Mouse (Mus musculus) forebrain, embryonic 11.5 days (tissue): ENCODE data around the gene Vav3. TPM values are rescaled to one million over a fixed set of nuclear protein-coding genes. Genes with fewer than 3 reads are reported as not detected.

Experiments used
- ATAC-seq: fragments of 200-750 bp; cut with Nextera tagmentation; replicated peaks from 2 replicates; pipeline ENCODE4 v1.8.0; 2017; ENCODE audit warnings: moderate TSS enrichment; ENCODE audit not compliant: low FRiP score
- DNase-seq: peaks from one replicate; pipeline ENCODE4 v3.0.0-alpha.2; 2017; ENCODE audit warnings: low spot score
- H3K27ac ChIP-seq: fragments of 300-500 bp; sonication (generic); 2 replicates; pipeline ENCODE4 v1.5.1; 2014; ENCODE audit warnings: low read depth, low read length
- H3K27me3 ChIP-seq: fragments of 300-500 bp; sonication (generic); 2 replicates; pipeline ENCODE4 v1.6.1; 2014; ENCODE audit warnings: mild to moderate bottlenecking, low read length, mixed read lengths; ENCODE audit not compliant: control insufficient read depth, insufficient read depth
- H3K36me3 ChIP-seq: fragments of 300-500 bp; sonication (generic); 2 replicates; pipeline ENCODE4 v1.6.1; 2014; ENCODE audit warnings: mild to moderate bottlenecking, low read length, moderate library complexity, mixed read lengths; ENCODE audit not compliant: control insufficient read depth, insufficient read depth
- H3K4me1 ChIP-seq: fragments of 300-500 bp; sonication (generic); replicated peaks from 2 replicates; pipeline ENCODE4 v1.6.1; 2014; ENCODE audit warnings: low read length, mixed read lengths; ENCODE audit not compliant: control insufficient read depth, insufficient read depth
- H3K4me2 ChIP-seq: fragments of 300-500 bp; sonication (generic); 2 replicates; pipeline ENCODE4 v1.6.1; 2014; ENCODE audit warnings: low read depth, mild to moderate bottlenecking, low read length, moderate library complexity, mixed read lengths; ENCODE audit not compliant: severe bottlenecking
- H3K4me3 ChIP-seq: fragments of 300-500 bp; sonication (generic); 2 replicates; pipeline ENCODE4 v1.5.1; 2014; ENCODE audit warnings: low read depth, low read length
- H3K9ac ChIP-seq: fragments of 300-500 bp; sonication (generic); 2 replicates; pipeline ENCODE4 v1.6.1; 2014; ENCODE audit warnings: low read length
- H3K9me3 ChIP-seq: fragments of 300-500 bp; sonication (generic); 2 replicates; pipeline ENCODE4 v1.6.1; 2016; ENCODE audit warnings: low read length, mixed read lengths; ENCODE audit not compliant: control insufficient read depth
- WGBS: fragments of 180-500 bp; shearing (Covaris S2); extraction: QIAGEN DNeasy Blood & Tissue Kit; methylation state at CpG from one replicate; pipeline ENCODE4 v1.1.7; 2014; 5-methylcytosine and 5-hydroxymethylcytosine counted together
- polyA plus RNA-seq: library from polyadenylated mRNA; unstranded; fragments of >200 nt; fragmentation: Nextera tagmentation; extraction: Ambion mirVana; gene quantifications from 2 replicates; pipeline ENCODE4 v1.2.1, GENCODE M21; 2014

The Vav3 gene
- polyA plus RNA-seq, 1 experiment from 2014 or later = 9.2 TPM

DNA sequence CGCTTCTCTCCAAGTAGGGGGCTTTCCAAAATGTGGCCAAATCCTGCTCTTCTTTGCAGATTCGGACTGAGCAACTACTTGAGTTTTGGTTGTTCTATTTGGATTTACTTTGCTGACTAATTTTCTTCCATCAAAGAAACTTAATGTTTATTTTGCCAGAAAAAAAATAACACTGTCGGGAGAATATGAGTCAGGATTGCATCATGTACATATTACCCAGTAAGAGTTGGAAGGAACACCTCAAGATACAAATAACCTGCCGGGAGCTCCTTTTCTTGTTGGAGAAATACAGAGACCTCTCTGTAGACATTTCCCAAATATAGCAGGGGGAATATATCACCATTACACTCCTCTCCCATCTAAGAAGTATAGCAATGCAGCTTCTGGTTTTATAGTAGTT is 300.3 kb downstream of the Vav3 start:
- DNase-seq (no peak), ATAC-seq (no peak)
- H3K9me3 ChIP-seq = no peaks in the 10 kb centered on the region
- 0 out of 2 replicates have a peak, but pooled peaks cover 3% of the 10 kb centered on the region for H3K4me1 ChIP-seq
- H3K4me3 ChIP-seq = no peak overlapping the region
- no peak overlapping the region for H3K27ac ChIP-seq
- WGBS = 82% methylated on average over 4 of the region's 4 CpGs
- H3K4me2 ChIP-seq = no peak overlapping the region
- no peak overlapping the region for H3K9ac ChIP-seq
- no peaks in the 10 kb centered on the region for H3K36me3 ChIP-seq
- no peaks in the 10 kb centered on the region for H3K27me3 ChIP-seq

DNA sequence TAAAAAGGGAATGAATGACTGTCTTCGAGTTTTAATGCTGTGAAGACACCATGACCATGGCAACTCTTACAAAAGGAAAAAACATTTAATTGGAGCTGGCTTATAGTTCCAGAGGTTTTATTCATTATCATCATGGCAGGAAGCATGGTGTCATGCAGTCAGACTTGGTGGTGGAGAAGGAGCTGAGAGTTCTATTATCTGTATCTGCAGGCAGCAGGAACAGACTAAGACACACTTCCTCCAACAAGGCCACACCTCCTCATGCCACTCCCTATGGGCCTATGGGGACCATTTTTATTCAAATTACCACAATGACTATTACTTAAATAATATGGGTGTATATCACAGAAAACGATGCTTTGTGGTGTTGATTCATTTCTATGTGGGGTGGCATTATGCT is 307.8 kb downstream of the Vav3 start:
- WGBS = 92% methylated on average over 2 of the region's 2 CpGs
- H3K4me3 ChIP-seq = no peak overlapping the region
- no peak overlapping the region for H3K4me2 ChIP-seq
- H3K9ac ChIP-seq = no peak overlapping the region
- no peaks in the 10 kb centered on the region for H3K9me3 ChIP-seq
- no peaks in the 10 kb centered on the region for H3K27me3 ChIP-seq
- no peak overlapping the region for H3K27ac ChIP-seq
- DNase-seq (no peak), ATAC-seq (no peak)
- no peaks in the 10 kb centered on the region for H3K4me1 ChIP-seq
- no peaks in the 10 kb centered on the region for H3K36me3 ChIP-seq

DNA sequence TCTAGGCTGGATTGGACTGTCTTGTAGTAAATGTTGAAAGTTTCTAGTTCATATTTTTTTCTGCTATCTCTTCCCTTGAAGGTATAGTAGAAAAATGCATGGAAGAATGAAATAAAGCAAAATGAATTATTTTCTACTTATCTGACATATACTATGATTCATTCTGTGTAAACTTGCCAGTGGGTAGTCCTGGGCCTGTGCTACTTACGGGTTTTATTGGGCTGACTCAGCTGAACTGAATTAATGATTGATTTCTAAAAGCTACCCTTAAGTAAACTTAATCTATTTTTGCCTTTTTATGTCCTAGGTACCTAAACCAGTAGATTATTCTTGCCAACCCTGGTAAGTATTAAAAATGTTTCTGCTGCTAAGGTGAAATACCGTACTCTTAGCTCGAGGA is 311.0 kb downstream of the Vav3 start:
- no peak overlapping the region for H3K4me3 ChIP-seq
- no peak overlapping the region for H3K4me2 ChIP-seq
- no peak for DNase-seq
- H3K27ac ChIP-seq = no peak overlapping the region
- H3K4me1 ChIP-seq = no peaks in the 10 kb centered on the region
- no peak for ATAC-seq
- H3K9ac ChIP-seq = no peak overlapping the region
- H3K27me3 ChIP-seq = no peaks in the 10 kb centered on the region
- 88% methylated on average over 3 of the region's 3 CpGs for WGBS
- no peaks in the 10 kb centered on the region for H3K36me3 ChIP-seq
- H3K9me3 ChIP-seq = no peaks in the 10 kb centered on the region

DNA sequence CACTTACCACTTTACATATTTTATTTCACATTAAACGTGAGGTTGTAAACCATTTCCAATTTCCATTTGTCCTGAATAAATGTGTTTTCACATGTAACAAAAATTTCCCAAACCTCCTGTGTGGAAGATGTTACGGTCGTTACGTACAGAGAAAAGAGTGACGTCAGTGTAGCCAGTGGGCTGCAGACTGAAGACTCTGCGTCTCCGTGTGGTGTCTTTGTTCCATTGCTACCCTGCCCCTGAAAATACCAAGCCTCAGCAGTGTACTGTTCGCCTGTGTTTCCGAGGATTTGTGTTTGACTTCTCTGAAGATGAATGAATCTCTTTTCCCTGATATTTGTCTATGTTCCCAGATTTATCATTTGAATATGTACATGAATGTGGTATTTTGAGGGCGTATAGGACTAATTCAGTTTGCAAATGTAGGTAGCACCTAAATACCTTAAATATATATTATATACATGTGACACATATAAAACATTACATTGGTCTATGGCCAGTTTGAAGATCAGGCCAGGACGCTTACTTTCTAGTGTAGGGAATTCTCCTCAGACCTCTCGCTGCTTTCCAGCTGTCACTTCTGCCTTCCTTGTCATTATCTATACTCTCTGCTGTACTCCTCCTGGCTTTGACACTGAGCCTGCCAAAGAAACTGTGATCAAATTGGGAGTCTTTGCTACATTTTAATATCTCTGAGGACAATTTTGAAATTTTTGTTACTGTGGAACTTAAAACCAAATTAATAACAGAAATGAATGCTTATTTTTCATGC is 312.6 kb downstream of the Vav3 start:
- no peak overlapping the region for H3K4me3 ChIP-seq
- no peak overlapping the region for H3K27ac ChIP-seq
- no peak for DNase-seq
- ATAC-seq = no peak
- no peaks in the 10 kb centered on the region for H3K9me3 ChIP-seq
- no peak overlapping the region for H3K4me2 ChIP-seq
- no peaks in the 10 kb centered on the region for H3K27me3 ChIP-seq
- no peak overlapping the region for H3K9ac ChIP-seq
- WGBS = 82% methylated on average over 12 of the region's 12 CpGs
- no peaks in the 10 kb centered on the region for H3K36me3 ChIP-seq
- H3K4me1 ChIP-seq = no peaks in the 10 kb centered on the region

DNA sequence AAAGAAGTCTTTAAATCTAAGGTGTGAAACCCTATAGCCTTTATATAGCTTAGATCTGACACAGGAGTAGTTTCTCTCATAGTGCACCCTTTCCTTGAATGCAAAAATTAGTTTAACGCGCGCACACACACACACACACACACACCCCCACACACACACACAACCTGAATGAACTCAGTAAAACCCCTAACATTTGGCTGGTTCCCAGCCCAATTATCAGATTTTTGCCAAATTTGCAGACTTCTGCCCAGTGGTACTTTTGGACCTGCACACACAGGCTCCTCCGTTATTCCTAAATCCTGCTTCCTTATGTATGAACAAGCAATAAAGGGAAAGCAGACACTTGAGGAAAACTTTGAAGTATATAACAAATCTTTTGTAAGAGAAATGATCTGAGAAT is 313.9 kb downstream of the Vav3 start:
- H3K4me3 ChIP-seq = no peak overlapping the region
- DNase-seq (no peak), ATAC-seq (no peak)
- no peaks in the 10 kb centered on the region for H3K4me1 ChIP-seq
- no peak overlapping the region for H3K9ac ChIP-seq
- H3K9me3 ChIP-seq = no peaks in the 10 kb centered on the region
- no peak overlapping the region for H3K4me2 ChIP-seq
- no peaks in the 10 kb centered on the region for H3K27me3 ChIP-seq
- H3K36me3 ChIP-seq = no peaks in the 10 kb centered on the region
- WGBS = 99% methylated on average over 4 of the region's 4 CpGs
- H3K27ac ChIP-seq = no peak overlapping the region

DNA sequence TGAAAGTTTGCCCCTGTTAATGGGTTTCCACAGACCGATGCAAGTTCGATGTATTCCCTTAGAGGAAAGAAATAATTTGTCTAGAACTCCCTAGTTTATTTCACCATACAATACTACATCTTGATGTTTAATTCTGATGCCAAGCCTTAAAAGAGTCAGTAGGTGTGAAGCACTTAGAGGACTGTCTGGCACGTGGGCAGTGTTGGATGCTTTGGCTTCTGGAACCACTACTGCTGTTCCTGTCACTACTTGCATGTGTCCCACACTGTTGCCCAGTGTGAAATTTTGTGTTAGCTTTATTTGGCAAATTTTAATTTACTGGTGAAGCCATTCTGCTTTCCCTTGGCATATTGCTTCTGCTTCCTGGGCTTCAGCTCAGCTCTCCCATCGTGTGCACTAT is 331.3 kb downstream of the Vav3 start:
- H3K36me3 ChIP-seq = no peaks in the 10 kb centered on the region
- no peak overlapping the region for H3K4me2 ChIP-seq
- DNase-seq (no peak), ATAC-seq (no peak)
- H3K4me1 ChIP-seq = no peaks in the 10 kb centered on the region
- no peak overlapping the region for H3K27ac ChIP-seq
- no peak overlapping the region for H3K4me3 ChIP-seq
- H3K27me3 ChIP-seq = no peaks in the 10 kb centered on the region
- WGBS = 91% methylated on average over 4 of the region's 4 CpGs
- no peak overlapping the region for H3K9ac ChIP-seq
- no peaks in the 10 kb centered on the region for H3K9me3 ChIP-seq

DNA sequence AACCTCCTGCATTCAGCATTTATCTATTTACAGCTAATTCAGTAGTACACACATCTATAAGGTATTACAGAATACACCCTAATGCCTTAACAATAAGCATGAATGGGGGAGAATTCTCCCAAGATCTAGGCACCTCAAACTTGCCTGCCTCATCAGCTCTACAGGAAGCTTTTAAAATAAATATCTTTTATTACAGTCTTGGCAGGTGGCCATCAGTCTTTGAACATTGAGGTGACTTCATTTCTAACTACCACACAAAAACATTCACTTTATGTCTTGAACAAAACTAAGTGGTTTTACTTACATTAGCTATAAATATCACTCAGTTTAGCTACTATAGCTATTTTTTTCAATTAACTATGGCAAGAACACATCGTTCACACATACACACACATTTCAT is 332.5 kb downstream of the Vav3 start:
- 86% methylated on average over 1 of the region's 1 CpGs for WGBS
- no peaks in the 10 kb centered on the region for H3K9me3 ChIP-seq
- H3K9ac ChIP-seq = no peak overlapping the region
- no peak overlapping the region for H3K27ac ChIP-seq
- no peaks in the 10 kb centered on the region for H3K36me3 ChIP-seq
- no peak for DNase-seq
- H3K27me3 ChIP-seq = no peaks in the 10 kb centered on the region
- ATAC-seq = no peak
- H3K4me3 ChIP-seq = no peak overlapping the region
- no peak overlapping the region for H3K4me2 ChIP-seq
- no peaks in the 10 kb centered on the region for H3K4me1 ChIP-seq

DNA sequence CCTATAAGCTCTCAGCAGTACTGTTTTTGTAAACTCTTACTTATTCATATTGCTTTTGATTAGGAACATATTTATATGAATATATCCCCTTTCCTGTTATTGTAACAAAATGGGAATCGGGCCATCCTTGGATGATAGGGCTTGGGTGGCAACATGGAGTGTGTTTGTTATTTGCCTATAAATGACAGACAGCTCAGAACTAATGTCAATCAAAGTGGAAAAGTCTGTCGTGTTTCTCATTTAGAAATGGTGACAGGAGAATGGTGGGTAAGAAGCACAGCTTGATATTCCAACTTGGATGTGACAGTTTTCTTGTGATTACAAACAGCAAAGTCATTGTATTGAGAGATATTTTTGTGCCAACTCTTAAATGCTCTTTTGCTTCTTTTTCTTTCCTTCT is 339.8 kb downstream of the Vav3 start:
- ATAC-seq = no peak
- H3K27ac ChIP-seq = no peak overlapping the region

DNA sequence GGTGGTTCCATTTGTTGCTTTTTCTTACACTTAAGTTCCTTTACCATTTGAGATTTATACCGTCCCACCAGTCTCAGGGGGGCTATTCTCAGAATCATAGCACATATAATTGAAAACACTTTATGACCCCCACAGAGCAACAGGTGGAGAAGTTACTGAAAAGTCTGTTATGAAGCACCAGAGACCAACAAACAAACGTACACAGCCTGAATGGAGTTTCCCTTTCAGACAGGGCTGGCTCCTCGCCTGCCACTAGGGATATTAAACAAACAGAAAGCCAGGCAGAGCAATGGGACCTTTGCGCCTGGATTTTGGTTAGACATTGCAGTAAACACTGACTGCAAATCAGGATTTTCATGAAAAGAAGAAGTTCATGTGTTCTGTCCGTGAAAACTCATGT is 341.4 kb downstream of the Vav3 start:
- WGBS = 88% methylated on average over 5 of the region's 5 CpGs
- no peak for ATAC-seq

More for the DNA sequence above, 339.8 kb downstream of the Vav3 start:
- Histone ChIP-seq H3K4me2 (no peak overlapping the region), H3K36me3 (no peaks in the 10 kb centered on the region), H3K9ac (no peak overlapping the region), H3K27me3 (no peaks in the 10 kb centered on the region), H3K4me3 (no peak overlapping the region), H3K4me1 (no peaks in the 10 kb centered on the region), H3K9me3 (no peaks in the 10 kb centered on the region)
- no peak for DNase-seq
- WGBS = 85% methylated on average over 2 of the region's 2 CpGs

More for the DNA sequence above, 341.4 kb downstream of the Vav3 start:
- H3K4me2 ChIP-seq = no peak overlapping the region
- no peaks in the 10 kb centered on the region for H3K36me3 ChIP-seq
- no peak for DNase-seq
- no peaks in the 10 kb centered on the region for H3K9me3 ChIP-seq
- no peaks in the 10 kb centered on the region for H3K27me3 ChIP-seq
- no peak overlapping the region for H3K4me3 ChIP-seq
- no peak overlapping the region for H3K27ac ChIP-seq
- H3K4me1 ChIP-seq = no peaks in the 10 kb centered on the region
- no peak overlapping the region for H3K9ac ChIP-seq
